Mouse (Mus musculus): ENCODE data around the gene Adgrd1. TPM values are rescaled to one million over a fixed set of nuclear protein-coding genes. Genes with fewer than 3 reads are reported as not detected.

Adgrd1 gene
- polyA plus RNA-seq, 1 experiment from 2014 or later = 0.32 TPM

GRCm38 (mm10) chr5:129241865-129242264 lies 145.3 kb downstream of the Adgrd1 start:
- ATAC-seq (no peak), DNase-seq (no peak)
- Histone ChIP-seq H3K27me3 (ENCODE audit: insufficient read depth, low read length) (no peaks in the 10 kb centered on the region), H3K4me3 (ENCODE audit: low read depth, low read length) (no peak overlapping the region), H3K36me3 (replicated peaks; ENCODE audit: insufficient read depth, low read length) (no peaks in the 10 kb centered on the region), H3K9me3 (ENCODE audit: low read length) (no peaks in the 10 kb centered on the region), H3K9ac (replicated peaks) (no peak overlapping the region), H3K4me2 (ENCODE audit: low read depth, low read length) (no peak overlapping the region), H3K27ac (ENCODE audit: low read depth) (no peak overlapping the region), H3K4me1 (ENCODE audit: insufficient read depth) (no peaks in the 10 kb centered on the region)
- 47% methylated on average over 11 of the region's 11 CpGs for WGBS (ENCODE audit: insufficient replicate concordance)
- TF ChIP-seq EP300 (IDR thresholded peaks at IDR 0.05; ENCODE audit: low read depth) = no peak
- no peak for TF ChIP-seq CTCF (IDR thresholded peaks at IDR 0.05; ENCODE audit: low read depth)

GRCm38 (mm10) chr5:129242265-129242664 lies 145.7 kb downstream of the Adgrd1 start:
- ATAC-seq (no peak), DNase-seq (no peak)
- 43% methylated on average over 3 of the region's 3 CpGs for WGBS (ENCODE audit: insufficient replicate concordance)
- TF ChIP-seq EP300 (IDR thresholded peaks at IDR 0.05; ENCODE audit: low read depth) = no peak
- TF ChIP-seq CTCF (IDR thresholded peaks at IDR 0.05; ENCODE audit: low read depth) = no peak
- H3K27ac ChIP-seq (ENCODE audit: low read depth) = no peak overlapping the region
- no peaks in the 10 kb centered on the region for H3K27me3 ChIP-seq (ENCODE audit: insufficient read depth, low read length)
- no peaks in the 10 kb centered on the region for H3K4me1 ChIP-seq (ENCODE audit: insufficient read depth)
- H3K36me3 ChIP-seq (replicated peaks; ENCODE audit: insufficient read depth, low read length) = no peaks in the 10 kb centered on the region
- H3K9ac ChIP-seq (replicated peaks) = no peak overlapping the region
- no peak overlapping the region for H3K4me3 ChIP-seq (ENCODE audit: low read depth, low read length)
- no peaks in the 10 kb centered on the region for H3K9me3 ChIP-seq (ENCODE audit: low read length)
- H3K4me2 ChIP-seq (ENCODE audit: low read depth, low read length) = no peak overlapping the region

GRCm38 (mm10) chr5:129243120-129243519 lies 146.6 kb downstream of the Adgrd1 start:
- H3K4me3 ChIP-seq (ENCODE audit: low read depth, low read length) = no peak overlapping the region
- WGBS (ENCODE audit: insufficient replicate concordance) = 77% methylated on average over 4 of the region's 4 CpGs
- no peaks in the 10 kb centered on the region for H3K27me3 ChIP-seq (ENCODE audit: insufficient read depth, low read length)
- no peaks in the 10 kb centered on the region for H3K4me1 ChIP-seq (ENCODE audit: insufficient read depth)
- H3K9ac ChIP-seq (replicated peaks) = no peak overlapping the region
- ATAC-seq = no peak
- H3K36me3 ChIP-seq (replicated peaks; ENCODE audit: insufficient read depth, low read length) = no peaks in the 10 kb centered on the region
- TF ChIP-seq EP300 (IDR thresholded peaks at IDR 0.05; ENCODE audit: low read depth) (no peak), CTCF (IDR thresholded peaks at IDR 0.05; ENCODE audit: low read depth) (no peak)
- no peak overlapping the region for H3K4me2 ChIP-seq (ENCODE audit: low read depth, low read length)
- no peaks in the 10 kb centered on the region for H3K9me3 ChIP-seq (ENCODE audit: low read length)
- DNase-seq = no peak
- H3K27ac ChIP-seq (ENCODE audit: low read depth) = no peak overlapping the region

- Histone ChIP-seq H3K27ac (ENCODE audit: low read depth) (no peak overlapping the region), H3K36me3 (replicated peaks; ENCODE audit: insufficient read depth, low read length) (no peaks in the 10 kb centered on the region), H3K9me3 (ENCODE audit: low read length) (no peaks in the 10 kb centered on the region), H3K9ac (replicated peaks) (no peak overlapping the region), H3K27me3 (ENCODE audit: insufficient read depth, low read length) (no peaks in the 10 kb centered on the region), H3K4me1 (ENCODE audit: insufficient read depth) (no peaks in the 10 kb centered on the region), H3K4me3 (ENCODE audit: low read depth, low read length) (no peak overlapping the region), H3K4me2 (ENCODE audit: low read depth, low read length) (no peak overlapping the region)
- 59% methylated on average over 5 of the region's 5 CpGs for WGBS (ENCODE audit: insufficient replicate concordance)
- ATAC-seq (no peak), DNase-seq (no peak)
- TF ChIP-seq EP300 (IDR thresholded peaks at IDR 0.05; ENCODE audit: low read depth) = no peak
- TF ChIP-seq CTCF (IDR thresholded peaks at IDR 0.05; ENCODE audit: low read depth) = no peak
Observed at GRCm38 (mm10) chr5:129244392-129244791, 147.8 kb downstream of the Adgrd1 start.

- TF ChIP-seq CTCF (IDR thresholded peaks at IDR 0.05; ENCODE audit: low read depth) (no peak), EP300 (IDR thresholded peaks at IDR 0.05; ENCODE audit: low read depth) (no peak)
- no peak overlapping the region for H3K9ac ChIP-seq (replicated peaks)
- DNase-seq (peak; percentile 23), ATAC-seq (peak; percentile 64)
- no peaks in the 10 kb centered on the region for H3K27me3 ChIP-seq (ENCODE audit: insufficient read depth, low read length)
- H3K4me1 ChIP-seq (ENCODE audit: insufficient read depth) = no peaks in the 10 kb centered on the region
- H3K36me3 ChIP-seq (replicated peaks; ENCODE audit: insufficient read depth, low read length) = no peaks in the 10 kb centered on the region
- no peaks in the 10 kb centered on the region for H3K9me3 ChIP-seq (ENCODE audit: low read length)
- WGBS (ENCODE audit: insufficient replicate concordance) = 65% methylated on average over 8 of the region's 8 CpGs
- H3K4me2 ChIP-seq (ENCODE audit: low read depth, low read length) = no peak overlapping the region
- no peak overlapping the region for H3K4me3 ChIP-seq (ENCODE audit: low read depth, low read length)
- no peak overlapping the region for H3K27ac ChIP-seq (ENCODE audit: low read depth)
Observed at GRCm38 (mm10) chr5:129249080-129249479, 152.5 kb downstream of the Adgrd1 start.

Other genes starting within 250 kb of the Adgrd1 start
- not detected in 2 replicates for gene Rimbp2, start 143.3 kb upstream of the Adgrd1 start, polyA plus RNA-seq (2015; fragmentation: Nextera tagmentation; extraction: Ambion mirVana)
- gene Stx2, start 88.2 kb upstream of the Adgrd1 start, polyA plus RNA-seq (2015; fragmentation: Nextera tagmentation; extraction: Ambion mirVana) = 30.9 and 35.6 TPM in 2 replicates
- gene Ran, start 76.7 kb upstream of the Adgrd1 start, polyA plus RNA-seq (2015; fragmentation: Nextera tagmentation; extraction: Ambion mirVana) = 183 and 206 TPM in 2 replicates